Mouse (Mus musculus) layer of hippocampus, adult 9-10 months (tissue): ENCODE results near the gene Pcgf2.
A peak's percentile ranks its signal among the peaks of the same experiment; 100 is the strongest.

Source experiments
- DNase-seq: peaks from one replicate; pipeline ENCODE4 v3.0.0; 2022; ENCODE audit warnings: low spot score

Pcgf2 gene

GRCm38 (mm10) chr11:97695712-97696401 lies 4.4 kb downstream of the Pcgf2 start:
- DNase-seq = no peak

GRCm38 (mm10) chr11:97694921-97695711 lies 5.2 kb downstream of the Pcgf2 start:
- DNase-seq = no peak

GRCm38 (mm10) chr11:97694435-97694834 lies 5.9 kb downstream of the Pcgf2 start:
- DNase-seq = no peak

GRCm38 (mm10) chr11:97689861-97690260 lies 10.4 kb downstream of the Pcgf2 start:
- no peak for DNase-seq

- DNase-seq = no peak
Measured at GRCm38 (mm10) chr11:97687061-97687460, 13.2 kb downstream of the Pcgf2 start.

GRCm38 (mm10) chr11:97686322-97686908 lies 13.9 kb downstream of the Pcgf2 start:
- no peak for DNase-seq

GRCm38 (mm10) chr11:97685613-97686321 lies 14.5 kb downstream of the Pcgf2 start, which contains the start of gene Cisd3:
Gene Cisd3 (plus strand): TSS chr11:97685826.
- peak; percentile 48 for DNase-seq

GRCm38 (mm10) chr11:97684766-97685165 lies 15.5 kb downstream of the Pcgf2 start:
- DNase-seq = no peak

GRCm38 (mm10) chr11:97684063-97684680 lies 16.1 kb downstream of the Pcgf2 start:
- no peak for DNase-seq

- no peak for DNase-seq
Measured at GRCm38 (mm10) chr11:97682504-97683055, 17.7 kb downstream of the Pcgf2 start.

- DNase-seq = no peak
Measured at GRCm38 (mm10) chr11:97680430-97680829, 19.9 kb downstream of the Pcgf2 start.

- no peak for DNase-seq
Measured at GRCm38 (mm10) chr11:97678301-97678700, 22.0 kb downstream of the Pcgf2 start.

GRCm38 (mm10) chr11:97677842-97678241 lies 22.5 kb downstream of the Pcgf2 start:
- DNase-seq = no peak

GRCm38 (mm10) chr11:97677381-97677780 lies 22.9 kb downstream of the Pcgf2 start:
- DNase-seq = no peak

GRCm38 (mm10) chr11:97676050-97676754 lies 24.1 kb downstream of the Pcgf2 start:
- DNase-seq = no peak

GRCm38 (mm10) chr11:97673148-97673547 lies 27.1 kb downstream of the Pcgf2 start:
- no peak for DNase-seq

GRCm38 (mm10) chr11:97671177-97671527 lies 29.1 kb downstream of the Pcgf2 start:
- DNase-seq = no peak

GRCm38 (mm10) chr11:97670234-97671176 lies 29.8 kb downstream of the Pcgf2 start:
- no peak for DNase-seq

- DNase-seq = no peak
Measured at GRCm38 (mm10) chr11:97669829-97670228, 30.5 kb downstream of the Pcgf2 start.

GRCm38 (mm10) chr11:97669268-97669667 lies 31.0 kb downstream of the Pcgf2 start:
- DNase-seq = no peak
